Mouse (Mus musculus): ENCODE measurements at regions not wholly inside any gene's neighbourhood (a gene's known extent, or its start where the extent isn't known, plus 50 kb on each side); places are given as distances from the start of the nearest gene placed in this dataset.

DNA sequence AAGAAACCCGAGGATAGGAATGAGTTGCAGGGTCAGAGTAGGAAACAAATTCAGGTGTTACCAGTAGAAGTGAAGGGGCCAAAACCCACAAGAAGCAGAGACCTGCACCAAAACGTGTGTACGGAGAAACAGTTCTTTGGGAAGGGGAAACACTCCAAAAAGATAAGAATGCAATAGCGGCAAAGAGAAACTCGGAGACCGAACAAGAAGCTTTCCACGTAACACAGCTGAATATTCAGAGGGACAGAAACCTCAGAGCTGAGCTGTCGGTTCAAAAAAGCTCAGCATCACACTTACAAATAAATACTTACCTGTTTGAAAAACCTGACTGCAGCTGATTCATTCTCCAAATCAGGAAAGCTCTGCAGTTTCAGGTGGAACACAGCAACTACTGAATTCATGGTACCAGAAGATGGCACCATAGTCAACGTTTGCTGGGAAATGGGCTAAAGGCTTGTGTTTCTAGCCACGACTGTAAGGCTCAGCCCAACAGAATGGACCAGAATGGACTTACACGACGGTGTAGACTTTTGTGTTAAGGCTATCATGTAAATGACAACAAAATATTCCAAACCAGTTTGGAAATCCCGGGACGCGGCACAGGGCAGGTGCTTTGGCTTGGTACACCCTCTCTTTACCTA is 484.9 kb downstream of the Plcl1 start:
- DNase-seq = peak; percentile 63

DNA sequence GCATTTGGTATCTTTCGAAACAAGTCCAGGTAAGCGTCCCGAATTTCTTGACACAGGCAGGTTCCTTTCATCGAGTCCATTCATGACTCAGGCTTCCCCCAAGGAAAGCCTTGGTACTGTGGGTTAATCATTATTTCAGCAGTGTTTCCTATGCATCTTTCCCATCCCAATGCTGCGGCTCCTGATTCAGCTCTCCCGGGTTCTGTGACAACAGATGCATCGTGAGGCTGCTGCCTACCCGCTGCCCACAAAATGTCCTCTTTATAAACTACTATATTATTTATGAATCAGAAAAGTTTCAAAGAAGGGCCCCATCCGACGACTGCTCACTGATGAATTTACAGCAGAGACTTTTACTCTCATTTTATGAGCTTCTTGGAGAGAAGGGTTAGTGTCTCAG is 486.2 kb downstream of the Plcl1 start:
- peak; percentile 14 for DNase-seq

DNA sequence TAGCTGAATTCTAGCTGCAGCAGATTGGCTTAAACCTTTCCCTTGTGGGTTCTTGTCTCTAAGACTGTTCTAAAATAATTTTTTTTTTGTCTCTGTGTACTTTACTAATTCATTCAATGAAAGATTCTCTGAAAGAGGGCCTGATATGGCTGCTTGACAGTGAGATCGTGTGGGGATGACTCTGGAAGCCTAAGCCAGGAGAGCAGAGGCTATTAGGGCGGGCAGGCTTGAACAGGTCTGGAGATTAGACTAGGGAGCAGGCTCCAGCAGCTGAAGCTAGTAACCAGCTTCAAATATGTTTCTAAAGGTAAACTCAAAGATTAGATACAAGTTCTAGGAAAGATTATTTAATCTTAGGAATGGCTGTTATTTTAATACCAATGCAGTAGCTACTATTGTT is 491.9 kb downstream of the Plcl1 start:
- no peak for DNase-seq

DNA sequence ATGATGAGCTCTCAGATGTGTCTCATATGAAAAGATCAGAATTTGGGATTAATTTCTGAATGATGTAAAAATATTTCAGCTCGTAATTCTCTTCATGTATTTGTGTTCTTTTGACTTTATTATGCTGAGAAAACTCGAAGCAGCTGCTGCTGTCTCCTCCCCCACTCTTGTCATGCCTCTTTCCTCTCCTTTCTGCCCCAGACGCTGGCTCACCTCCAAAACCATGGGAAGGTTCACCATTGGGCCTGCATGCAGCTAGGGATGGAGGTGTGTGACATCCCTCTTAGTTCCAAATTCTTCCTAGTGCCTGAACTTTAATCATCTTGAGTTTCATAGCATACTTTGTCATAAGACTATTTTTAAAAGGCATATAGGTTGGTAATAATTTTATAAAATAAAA is 492.3 kb downstream of the Plcl1 start:
- DNase-seq = no peak

DNA sequence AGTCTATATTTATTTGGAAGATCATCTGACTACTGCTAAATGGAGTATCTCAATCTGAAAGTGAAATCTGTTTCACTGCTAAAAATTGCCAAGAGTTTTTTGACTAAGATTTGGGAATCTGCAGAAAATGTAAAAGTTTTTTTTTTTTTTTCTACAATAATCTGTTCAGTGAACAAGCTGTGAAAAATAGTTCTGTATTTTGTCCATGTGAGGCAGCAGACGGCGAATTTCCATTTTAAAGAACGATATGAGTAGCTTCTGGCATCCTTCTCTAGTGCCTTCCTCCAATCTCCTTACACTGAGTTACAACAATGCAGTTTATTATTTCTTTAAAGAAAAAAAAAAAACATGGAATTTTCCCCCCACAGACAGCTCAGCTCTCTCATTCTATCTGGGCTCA is 494.3 kb downstream of the Plcl1 start:
- no peak for DNase-seq

DNA sequence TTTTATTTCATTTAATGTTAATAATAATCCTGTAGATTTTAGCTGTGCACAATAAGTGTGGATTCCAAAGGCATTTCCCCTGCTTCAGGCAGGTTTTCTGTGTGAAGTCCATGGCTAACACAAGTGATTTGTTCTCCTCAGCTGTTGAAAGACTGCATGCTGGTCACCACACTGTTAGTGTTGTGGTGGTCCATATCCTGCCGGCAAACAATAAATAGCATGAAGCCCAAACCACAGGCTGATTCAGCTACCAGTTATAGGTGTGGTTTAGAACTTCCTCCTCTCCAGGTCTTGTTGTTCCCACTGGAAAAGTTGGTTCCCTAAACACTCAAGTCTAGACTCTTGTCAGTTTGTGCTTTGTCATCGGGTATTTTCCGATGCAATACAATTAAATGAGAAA is 497.5 kb downstream of the Plcl1 start:
- no peak for DNase-seq

DNA sequence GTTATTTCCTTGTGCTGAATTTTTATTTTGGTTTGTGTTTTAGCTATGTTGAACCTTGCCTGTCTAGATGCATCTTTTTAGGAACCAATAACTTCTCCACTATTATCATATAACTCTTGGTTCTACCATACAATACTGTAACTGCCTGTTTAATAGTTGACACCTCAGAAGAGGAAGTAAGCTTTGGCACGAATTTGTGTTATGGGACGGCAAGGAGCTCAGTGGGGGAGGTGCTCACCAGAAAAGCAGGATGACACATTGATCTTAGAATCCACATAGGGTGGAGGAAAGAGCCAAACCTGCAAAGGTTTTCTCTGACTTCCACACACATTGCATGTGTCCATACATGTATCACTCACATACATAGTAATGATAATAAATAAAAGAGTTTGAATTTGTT is 498.9 kb downstream of the Plcl1 start:
- no peak for DNase-seq

DNA sequence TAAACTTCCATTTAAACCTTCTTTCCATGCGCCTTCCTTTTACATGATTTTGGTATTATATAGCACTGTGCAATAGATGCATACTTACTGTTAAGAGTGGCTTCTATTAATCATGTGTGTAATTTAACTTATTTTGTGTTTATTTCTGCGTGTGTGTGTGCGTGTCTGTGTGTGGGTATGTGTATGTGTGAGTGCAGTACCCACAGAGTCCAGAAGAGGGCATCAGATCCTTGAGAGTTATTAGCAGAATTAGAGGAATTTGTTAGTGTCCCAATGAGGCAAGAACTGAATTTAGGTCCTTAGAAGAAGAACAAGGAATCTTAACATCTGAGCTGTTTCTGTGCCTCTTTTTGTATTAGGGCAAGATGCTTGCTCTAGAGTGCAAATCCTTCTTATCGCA is 499.5 kb downstream of the Plcl1 start:
- DNase-seq = no peak

DNA sequence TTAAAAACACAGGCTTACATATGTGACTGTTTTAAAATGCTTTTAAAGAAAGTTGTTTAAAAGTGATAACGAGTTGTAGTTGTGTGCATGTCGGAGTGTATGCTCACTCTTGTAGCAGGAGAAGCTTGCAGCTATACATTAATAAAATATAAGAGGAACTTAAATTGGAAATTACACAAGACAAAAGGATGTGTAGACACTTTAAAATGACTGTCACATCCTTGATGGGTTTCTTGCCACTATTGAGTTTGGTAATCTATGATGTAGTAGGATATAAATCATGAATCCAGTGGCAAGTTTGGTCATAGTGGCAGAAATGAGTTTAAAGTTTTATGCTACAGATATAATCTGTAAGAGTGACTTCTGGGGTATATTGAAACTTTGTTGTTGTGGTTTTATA is 504.3 kb downstream of the Plcl1 start:
- DNase-seq = no peak

DNA sequence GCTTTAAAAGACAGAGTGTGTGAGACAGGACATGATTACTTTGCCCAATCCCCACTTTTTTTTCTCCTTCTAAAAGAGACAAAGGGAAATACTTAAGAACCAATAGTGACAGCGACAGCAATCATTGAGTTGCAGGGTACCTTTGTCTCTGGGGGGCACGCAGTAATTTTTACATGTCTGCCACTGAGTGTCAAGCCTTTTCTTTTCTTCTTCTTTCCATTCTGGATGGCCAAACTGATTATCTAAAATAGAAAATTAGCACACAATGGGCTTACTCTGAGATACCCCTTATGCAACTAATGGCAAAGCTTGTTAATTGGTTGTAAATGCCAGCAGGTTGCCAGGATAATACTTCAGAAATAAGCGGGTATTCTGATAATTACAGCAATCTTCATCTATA is 508.6 kb downstream of the Plcl1 start:
- no peak for DNase-seq

DNA sequence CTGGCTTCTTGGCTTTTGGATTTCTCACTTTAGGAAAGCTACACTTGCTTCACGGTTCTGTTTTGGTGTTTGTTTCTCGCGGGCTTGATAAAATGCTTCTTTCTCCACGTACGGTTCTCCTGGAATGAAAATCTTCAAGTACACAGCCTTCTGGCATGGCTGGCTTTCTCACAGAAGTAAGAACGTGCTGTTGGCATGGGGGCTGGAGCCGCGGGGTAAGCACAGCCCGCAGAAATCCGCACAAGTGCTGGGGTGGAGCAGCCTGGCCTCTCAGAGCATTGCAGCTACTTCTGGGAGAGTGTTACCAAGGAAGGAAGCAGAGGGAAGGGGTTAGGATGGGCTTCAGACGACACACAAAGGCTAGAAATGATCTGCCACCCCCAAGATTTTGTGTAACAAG is 510.2 kb downstream of the Plcl1 start:
- peak; percentile 30 for DNase-seq

DNA sequence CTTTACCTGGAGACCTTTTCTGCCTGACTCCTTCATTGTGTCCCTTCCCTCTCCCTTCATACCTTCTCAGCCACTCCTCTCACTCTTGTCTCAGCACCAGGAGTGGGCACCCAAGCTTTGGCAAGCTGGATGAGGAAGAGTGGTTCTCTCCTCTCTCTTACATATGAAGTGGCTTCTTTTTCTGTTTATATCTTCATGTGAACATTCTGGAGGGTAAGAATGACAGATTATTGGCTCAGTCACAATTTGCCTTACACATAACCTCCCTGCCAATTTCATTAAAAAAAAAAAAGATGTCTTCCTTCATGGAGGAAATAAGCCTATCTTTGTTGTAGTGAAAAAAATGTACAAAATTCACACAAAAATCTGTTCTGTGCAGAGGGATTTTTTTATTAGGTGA is 513.8 kb downstream of the Plcl1 start:
- DNase-seq = no peak

DNA sequence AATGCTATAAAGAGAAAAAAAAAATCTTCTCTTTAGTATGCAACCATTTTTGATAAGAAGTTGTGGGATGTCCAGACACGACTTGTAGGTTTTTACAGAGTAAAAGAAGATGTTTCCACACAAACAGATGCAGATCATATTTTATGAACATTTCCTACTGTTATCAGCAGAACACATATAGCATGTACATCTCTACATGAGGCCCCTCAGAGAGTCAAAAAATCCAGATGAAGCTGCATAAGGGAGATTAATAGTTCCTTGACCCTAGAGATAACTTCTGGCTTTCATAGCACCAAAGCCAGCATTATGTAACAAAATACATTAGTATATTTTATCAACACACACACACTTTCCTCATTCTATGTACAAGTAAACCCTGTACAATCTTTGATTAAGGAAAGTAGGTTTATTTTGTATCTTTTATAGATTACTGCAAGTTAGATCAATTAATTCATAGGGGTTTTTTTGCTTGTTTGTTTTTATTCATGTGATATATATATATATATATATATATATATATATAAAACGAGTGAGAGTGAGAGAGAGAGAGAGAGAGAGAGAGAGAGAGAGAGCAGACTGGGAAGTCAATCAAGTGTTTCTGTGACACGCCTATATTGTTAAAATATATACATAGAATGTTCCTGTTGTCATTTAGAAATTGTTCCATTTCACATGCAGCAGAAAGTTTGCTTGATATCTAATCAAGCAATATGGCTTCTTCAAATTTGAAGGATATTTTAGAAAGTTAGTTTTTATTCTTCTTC is 541.2 kb downstream of the Plcl1 start:
- no peak for DNase-seq

DNA sequence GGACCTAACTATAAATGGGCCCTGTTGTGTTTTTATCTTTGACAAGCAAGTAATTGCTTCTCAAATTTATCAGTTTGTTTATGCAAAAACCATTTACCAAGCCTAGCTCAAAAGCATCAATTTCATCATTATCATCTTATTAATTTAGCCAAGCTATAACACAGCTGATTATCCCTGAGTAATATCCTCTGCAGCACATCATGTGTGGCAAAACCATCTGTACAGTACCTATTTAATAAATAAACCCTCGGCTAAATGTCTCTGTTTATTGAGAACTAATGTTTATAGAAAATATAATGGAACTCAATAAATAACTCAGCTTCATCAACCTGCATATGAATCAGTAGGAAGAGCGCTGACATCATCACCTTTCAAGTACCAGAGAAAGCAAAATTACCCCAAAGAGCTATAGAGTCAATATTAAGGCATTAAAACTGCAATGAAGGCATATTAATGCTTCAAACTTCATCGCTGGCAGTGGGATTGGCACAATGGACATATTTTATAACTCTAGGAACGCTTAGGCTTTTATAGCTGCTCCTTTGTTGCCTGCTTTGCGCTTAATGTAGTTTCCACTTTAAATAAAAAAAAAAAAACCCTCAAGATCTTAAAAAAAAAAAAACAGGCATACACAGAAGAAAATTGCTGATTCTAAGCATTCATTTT is 542.0 kb downstream of the Plcl1 start:
- DNase-seq = no peak

DNA sequence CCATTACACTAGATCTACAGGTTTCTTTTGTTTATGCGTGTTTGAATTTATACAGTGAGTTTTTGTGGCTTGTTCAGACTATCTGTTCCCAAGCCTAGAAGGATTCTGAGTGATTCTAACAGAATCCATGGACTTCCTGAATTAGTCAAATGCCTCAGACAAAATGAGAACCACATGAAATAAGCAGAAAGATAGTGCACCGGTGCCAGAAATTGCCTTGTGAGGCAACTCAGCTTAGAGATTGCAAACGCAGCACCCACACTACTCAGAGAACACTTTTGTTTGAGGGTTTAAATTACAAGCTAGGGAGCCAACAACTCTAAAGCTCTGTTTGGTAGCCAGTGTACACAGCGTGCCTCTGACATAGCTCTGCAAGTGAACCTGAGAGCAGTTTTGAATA is 543.9 kb downstream of the Plcl1 start:
- DNase-seq = no peak

DNA sequence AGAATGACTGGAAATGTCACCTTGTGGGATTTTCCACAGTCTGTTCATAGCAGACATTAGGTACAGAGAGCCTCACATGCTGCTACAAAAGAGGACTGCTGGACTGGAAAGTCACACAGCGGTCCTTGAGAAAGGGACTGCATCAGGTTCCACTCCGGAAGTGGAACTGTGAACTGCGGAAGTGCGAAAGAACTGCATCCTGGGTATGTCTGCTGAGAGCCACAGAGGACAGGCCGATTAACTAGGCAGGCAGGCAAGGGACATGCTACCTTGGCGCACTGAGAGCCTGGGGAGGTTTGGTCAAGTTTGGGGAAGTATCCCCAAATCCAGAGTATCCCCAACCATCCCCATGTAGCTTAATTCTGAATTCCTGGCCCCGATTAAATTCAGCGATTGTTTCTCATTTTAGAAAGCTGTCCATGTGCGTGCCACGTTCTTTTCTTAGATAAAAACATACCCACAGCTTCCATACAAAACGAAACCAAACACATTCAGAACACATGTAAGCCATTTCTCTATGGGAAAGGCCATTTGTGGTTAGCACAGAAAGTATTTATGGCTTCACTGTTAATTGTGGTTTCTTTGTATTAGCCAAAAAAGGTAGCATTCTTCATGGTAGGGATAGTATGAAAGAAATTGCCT is 552.2 kb downstream of the Plcl1 start:
- DNase-seq = peak; percentile 36

DNA sequence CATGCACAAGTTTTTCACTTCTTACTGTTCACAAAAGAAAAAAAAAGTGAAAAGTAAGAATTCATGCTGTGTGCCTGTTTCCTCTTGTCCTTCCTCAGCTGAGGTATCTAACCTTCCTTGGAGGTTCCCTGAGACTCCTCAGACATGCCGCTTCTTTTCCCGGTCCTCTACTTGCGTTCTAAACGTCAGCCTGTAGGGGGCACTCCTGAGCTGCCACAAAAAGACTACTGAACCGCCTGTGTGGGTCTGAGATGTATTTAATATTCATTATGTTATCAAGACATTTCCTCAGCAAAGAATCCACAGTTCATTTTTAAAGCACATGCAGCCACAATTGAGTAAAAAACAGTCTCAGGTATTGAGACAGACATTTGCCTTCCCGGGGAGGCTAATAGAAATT is 554.6 kb downstream of the Plcl1 start:
- peak; percentile 85 for DNase-seq

DNA sequence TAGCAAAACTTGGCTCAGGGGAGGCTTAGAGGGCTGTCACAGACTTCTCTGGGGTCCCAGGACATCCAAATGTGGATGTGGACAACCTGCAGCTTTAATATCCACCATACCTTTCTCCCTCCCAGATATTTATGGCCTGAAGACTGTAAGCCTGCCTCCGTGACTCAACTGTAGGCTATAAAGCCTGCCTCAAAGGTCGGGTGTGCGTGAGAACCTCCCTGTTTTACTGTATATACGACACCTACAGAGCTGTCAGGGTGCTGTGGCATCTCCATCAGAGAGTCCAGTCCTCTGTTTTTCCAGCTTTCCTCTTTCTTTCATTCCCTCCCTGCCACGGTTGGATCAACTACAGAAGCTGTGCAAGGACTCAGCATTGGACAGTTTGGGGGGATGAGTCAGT is 558.1 kb downstream of the Plcl1 start:
- no peak for DNase-seq

DNA sequence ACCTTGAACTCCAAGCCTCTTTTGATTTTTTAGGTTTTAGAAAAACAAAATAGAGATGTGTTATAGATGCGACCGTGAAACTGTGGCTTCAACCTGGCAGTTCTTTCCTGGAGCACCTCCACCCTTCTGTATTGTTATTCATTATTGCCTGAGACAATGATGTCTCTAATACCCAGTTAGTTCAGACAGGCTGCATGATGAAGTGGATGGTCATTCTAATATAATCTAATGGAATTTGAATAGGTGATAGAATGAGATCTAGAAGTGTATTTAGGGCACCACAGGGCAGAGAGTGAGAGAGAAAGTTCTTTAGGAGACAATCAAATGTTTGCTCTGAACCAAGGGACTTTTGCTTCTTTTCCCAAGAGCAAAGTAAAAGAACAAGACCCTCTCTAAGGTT is 560.6 kb downstream of the Plcl1 start:
- DNase-seq = no peak

DNA sequence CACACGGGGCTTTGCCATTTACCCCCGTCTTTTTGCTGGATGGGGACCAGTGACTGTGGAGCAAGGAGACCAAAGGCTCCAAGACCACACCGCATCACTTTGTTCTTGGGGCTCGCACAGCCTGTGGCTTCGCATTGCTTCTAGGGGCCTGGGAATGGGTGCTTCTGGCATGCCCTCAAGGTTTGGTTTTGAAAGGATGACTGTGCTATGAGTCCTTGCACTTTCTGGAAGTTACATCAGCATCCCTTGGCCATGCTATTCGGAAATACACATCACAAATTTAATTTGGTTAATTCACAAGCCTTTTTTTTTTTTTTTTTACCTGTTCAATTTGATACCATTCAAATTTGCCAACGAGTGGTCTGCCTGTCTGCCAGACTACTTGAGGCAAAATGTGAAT is 562.1 kb downstream of the Plcl1 start:
- DNase-seq = no peak

DNA sequence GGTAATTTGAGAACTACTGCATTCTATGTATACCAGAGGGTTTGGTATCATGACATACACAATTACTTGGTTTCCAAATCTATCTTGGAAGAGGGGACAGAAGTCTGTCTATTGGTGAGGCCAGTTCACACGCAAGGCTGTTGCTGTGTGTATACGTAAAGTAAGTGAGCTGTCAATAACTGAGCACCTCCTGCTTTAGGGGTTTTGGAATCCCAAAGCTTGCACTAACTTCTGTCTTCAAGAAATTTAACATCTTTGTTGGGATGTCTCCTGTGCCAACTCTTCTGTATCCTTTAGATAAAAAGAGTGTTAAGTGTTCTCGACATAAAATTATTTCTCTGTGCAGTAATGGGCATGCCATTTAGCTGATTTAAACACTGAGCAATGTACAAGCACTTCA is 572.1 kb downstream of the Plcl1 start:
- no peak for DNase-seq

DNA sequence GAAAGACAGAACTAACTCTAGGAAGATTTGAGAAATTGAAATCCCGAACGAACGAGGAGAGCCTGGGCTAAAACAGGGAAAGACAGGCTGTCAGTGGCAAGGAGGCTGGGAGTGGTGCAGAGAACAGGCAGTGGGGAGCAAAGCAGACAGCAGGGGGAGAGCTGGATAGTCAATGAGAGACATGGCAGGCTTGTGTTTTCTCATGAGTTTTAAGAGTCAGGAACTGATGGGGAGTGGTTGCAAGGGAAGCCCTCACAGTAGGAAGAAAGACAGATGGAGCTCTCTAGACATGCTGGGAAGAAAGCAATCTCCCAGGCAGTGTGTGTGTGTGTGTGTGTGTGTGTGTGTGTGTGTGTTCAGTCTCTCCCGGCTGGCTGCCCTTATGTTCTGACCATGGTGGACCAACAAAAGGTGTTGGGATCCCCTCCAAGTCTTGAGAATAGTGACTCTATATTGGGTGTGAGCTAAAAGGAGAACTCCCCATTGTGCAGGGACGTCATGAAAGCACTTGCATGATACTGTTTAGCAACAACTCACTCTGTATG is 577.9 kb downstream of the Plcl1 start:
- peak; percentile 13 for DNase-seq

DNA sequence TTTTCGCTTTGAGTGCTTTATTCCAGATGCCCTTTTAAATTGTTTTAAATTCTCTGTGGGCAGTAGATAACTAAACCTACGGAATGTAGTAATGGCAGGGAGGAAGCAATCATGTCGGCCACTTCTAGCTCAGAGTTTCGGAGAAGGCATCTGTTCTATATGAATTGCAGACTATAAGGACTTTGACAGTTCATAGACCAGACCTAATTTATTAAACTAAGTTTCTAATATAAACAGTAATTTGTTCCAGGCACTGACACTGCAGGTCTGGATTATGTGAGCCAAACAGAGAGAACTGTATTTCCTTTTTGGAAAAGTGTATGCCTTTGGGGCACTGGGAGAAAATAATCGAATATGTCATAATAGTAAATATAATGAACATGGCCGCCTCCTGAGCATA is 591.4 kb downstream of the Plcl1 start:
- no peak for DNase-seq
